Mouse (Mus musculus): ENCODE measurements around the gene Ephx1. TPM values are rescaled to one million over a fixed set of nuclear protein-coding genes. Genes with fewer than 3 reads are reported as not detected.
A peak's percentile ranks its signal among the peaks of the same experiment; 100 is the strongest.

Gene Ephx1
- polyA plus RNA-seq, 1 experiment from 2014 or later = 30.0 TPM

DNA sequence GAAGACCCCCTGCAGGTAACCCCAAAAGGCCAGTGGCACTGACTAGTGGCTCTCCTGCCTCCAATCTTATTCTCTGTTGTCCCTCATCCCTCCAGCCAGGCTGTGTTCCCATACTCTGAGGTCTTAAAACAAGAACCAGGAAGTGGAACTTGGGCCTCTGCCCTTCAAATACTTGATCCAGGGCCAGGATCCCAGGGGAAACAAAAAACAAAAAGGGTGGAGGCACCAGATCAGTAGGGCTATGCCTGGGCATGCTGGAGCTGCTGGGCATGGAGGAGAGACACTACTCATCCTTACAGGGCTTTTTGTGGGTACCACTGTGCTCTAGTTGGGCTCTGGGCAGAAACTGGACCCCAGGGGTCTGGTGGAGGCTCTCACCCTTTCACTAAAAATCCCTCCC lies 5.1 kb downstream of the Ephx1 start:
- no peaks in the 10 kb centered on the region for H3K27me3 ChIP-seq (ENCODE audit: control insufficient read depth, insufficient read depth, low read length)
- peak; percentile 22 for ATAC-seq (ENCODE audit: low FRiP score, low TSS enrichment)
- peaks cover 13% of the 10 kb centered on the region for H3K4me1 ChIP-seq (replicated peaks; ENCODE audit: control insufficient read depth, insufficient read depth)
- TF ChIP-seq CTCF (IDR thresholded peaks at IDR 0.05; ENCODE audit: low read depth) (no peak), EP300 (optimal IDR thresholded peaks at IDR 0.05) (no peak)
- H3K4me2 ChIP-seq (replicated peaks; ENCODE audit: low read depth) = peak overlapping the region; percentile 92
- H3K4me3 ChIP-seq (ENCODE audit: low read depth, low read length) = no peak overlapping the region
- peak overlapping the region; percentile 82 for H3K27ac ChIP-seq (replicated peaks)
- no peak overlapping the region for H3K9ac ChIP-seq (ENCODE audit: low read length)
- H3K36me3 ChIP-seq (ENCODE audit: control insufficient read depth, insufficient read depth, low read length) = no peaks in the 10 kb centered on the region
- no peaks in the 10 kb centered on the region for H3K9me3 ChIP-seq (ENCODE audit: control insufficient read depth, low read length)
- peak; percentile 56 for DNase-seq (ENCODE audit: low spot score)

DNA sequence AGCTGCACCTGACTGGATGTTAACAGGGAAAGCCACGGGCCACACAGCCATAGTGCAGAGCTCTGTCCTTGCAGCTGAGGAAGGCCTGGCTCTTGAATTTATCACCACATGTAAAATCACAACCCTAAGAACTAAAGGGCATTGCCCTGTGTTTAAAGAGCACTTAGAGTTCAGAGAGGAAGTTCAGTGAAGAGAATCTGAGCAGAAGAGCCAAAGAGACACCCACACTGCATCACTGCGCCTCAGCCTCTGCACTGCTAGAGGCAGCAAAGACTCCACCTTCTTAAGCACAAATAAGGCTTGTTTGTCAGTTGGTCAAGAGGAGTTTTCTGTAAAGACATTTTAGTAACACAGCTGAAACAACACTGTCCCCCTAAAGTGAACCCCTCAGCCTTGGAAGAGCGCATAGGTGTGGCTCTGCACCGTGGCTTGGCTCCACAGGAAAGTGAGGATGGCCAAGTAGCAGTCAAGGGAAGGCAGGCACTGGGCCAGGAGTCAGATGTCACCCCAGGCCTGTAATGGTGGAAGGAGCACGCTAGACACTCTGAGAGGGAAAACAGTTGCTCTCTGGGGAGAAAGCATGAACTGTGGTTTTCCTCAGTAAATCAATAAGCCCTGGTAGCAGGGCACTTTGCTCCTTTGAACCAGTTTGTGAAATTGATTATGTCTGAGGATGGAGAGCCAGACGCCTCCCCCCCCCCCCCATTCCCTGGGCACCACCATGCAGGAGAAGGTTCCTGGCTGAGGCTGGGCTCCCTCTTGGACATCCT lies 5.8 kb downstream of the Ephx1 start:
- no peaks in the 10 kb centered on the region for H3K9me3 ChIP-seq (ENCODE audit: control insufficient read depth, low read length)
- peak overlapping the region; percentile 36; the same call in 1 of the 2 replicates for H3K27ac ChIP-seq (replicated peaks)
- DNase-seq (ENCODE audit: low spot score) = peak; percentile 14
- no peak for ATAC-seq (ENCODE audit: low FRiP score, low TSS enrichment)
- H3K4me1 ChIP-seq (replicated peaks; ENCODE audit: control insufficient read depth, insufficient read depth) = peaks cover 13% of the 10 kb centered on the region
- TF ChIP-seq EP300 (optimal IDR thresholded peaks at IDR 0.05) (no peak), CTCF (IDR thresholded peaks at IDR 0.05; ENCODE audit: low read depth) (no peak)
- H3K27me3 ChIP-seq (ENCODE audit: control insufficient read depth, insufficient read depth, low read length) = no peaks in the 10 kb centered on the region
- H3K4me2 ChIP-seq (replicated peaks; ENCODE audit: low read depth) = peak overlapping the region; percentile 92
- no peak overlapping the region for H3K9ac ChIP-seq (ENCODE audit: low read length)
- WGBS = 67% methylated on average over 6 of the region's 6 CpGs
- no peaks in the 10 kb centered on the region for H3K36me3 ChIP-seq (ENCODE audit: control insufficient read depth, insufficient read depth, low read length)
- no peak overlapping the region for H3K4me3 ChIP-seq (ENCODE audit: low read depth, low read length)

DNA sequence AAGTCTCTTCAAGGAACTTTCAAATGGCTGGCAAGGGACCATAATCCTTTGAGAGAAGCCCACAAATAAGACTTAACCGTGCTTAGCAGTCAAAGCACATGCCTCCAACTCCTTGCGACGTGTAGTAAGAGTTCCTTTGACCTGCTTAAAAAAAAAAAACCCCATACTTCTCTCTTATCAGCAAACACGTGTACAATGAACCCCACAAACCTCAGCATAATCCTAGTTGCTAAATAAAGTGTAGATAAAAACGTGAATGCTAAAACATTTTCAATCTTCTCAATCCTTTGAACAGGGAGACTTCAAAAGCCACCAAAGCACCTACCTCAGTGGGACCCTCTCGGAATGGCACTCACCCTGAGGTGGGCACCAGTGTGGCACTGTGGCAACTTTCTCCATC lies 7.3 kb downstream of the Ephx1 start:
- TF ChIP-seq EP300 (optimal IDR thresholded peaks at IDR 0.05) (no peak), CTCF (IDR thresholded peaks at IDR 0.05; ENCODE audit: low read depth) (no peak)
- no peak overlapping the region for H3K4me3 ChIP-seq (ENCODE audit: low read depth, low read length)
- 58% methylated on average over 6 of the region's 6 CpGs for WGBS
- no peak overlapping the region for H3K9ac ChIP-seq (ENCODE audit: low read length)
- H3K27ac ChIP-seq (replicated peaks) = no peak overlapping the region
- peaks cover 13% of the 10 kb centered on the region for H3K4me1 ChIP-seq (replicated peaks; ENCODE audit: control insufficient read depth, insufficient read depth)
- ATAC-seq (ENCODE audit: low FRiP score, low TSS enrichment) = no peak
- H3K36me3 ChIP-seq (ENCODE audit: control insufficient read depth, insufficient read depth, low read length) = no peaks in the 10 kb centered on the region
- H3K9me3 ChIP-seq (ENCODE audit: control insufficient read depth, low read length) = no peaks in the 10 kb centered on the region
- DNase-seq (ENCODE audit: low spot score) = peak; percentile 11
- H3K27me3 ChIP-seq (ENCODE audit: control insufficient read depth, insufficient read depth, low read length) = no peaks in the 10 kb centered on the region
- H3K4me2 ChIP-seq (replicated peaks; ENCODE audit: low read depth) = no peak overlapping the region

DNA sequence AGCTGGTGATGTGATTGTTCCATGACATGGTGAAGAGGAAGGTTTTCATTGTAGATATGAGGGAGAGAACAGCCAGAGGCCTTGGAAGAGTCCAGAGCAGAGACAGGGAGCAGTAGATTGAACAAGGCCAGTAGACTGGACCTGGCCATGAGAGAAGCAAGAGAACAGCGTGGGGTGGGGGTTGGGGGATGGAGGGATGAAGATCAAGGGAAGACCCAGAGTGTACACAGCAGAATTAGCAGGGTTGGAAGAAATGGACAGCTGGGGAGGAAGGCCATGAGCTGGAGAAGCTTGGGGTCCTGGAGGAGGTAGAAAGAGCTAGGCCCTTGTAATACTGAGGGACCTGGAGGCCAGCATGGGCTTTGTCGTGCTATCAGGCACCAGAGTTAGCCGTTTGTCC lies 8.3 kb downstream of the Ephx1 start:
- H3K36me3 ChIP-seq (ENCODE audit: control insufficient read depth, insufficient read depth, low read length) = no peaks in the 10 kb centered on the region

DNA sequence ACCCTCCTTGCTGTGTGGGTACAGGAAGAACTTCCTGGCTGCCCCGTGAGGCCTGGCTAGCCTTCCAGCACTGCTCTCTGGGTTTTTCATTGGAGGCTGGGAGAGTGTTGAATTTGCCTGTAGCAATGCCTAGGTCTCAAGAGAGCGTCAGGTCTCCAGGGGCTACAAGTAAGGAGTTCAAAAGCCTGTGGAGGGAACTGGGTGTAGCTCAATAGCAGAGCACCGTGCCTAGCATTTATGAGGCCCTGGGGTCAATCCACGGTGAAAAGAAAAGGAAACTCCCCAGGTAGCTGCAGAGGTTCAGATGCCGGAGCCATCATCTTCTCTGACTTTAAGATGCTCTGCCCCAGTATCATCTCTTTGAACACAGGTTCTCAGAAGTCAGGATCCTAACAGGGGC lies 9.1 kb downstream of the Ephx1 start:
- WGBS = 68% methylated on average over 5 of the region's 5 CpGs
- Histone ChIP-seq H3K27ac (replicated peaks) (no peak overlapping the region), H3K9me3 (ENCODE audit: control insufficient read depth, low read length) (no peaks in the 10 kb centered on the region), H3K27me3 (ENCODE audit: control insufficient read depth, insufficient read depth, low read length) (no peaks in the 10 kb centered on the region), H3K4me1 (replicated peaks; ENCODE audit: control insufficient read depth, insufficient read depth) (peaks cover 13% of the 10 kb centered on the region), H3K36me3 (ENCODE audit: control insufficient read depth, insufficient read depth, low read length) (no peaks in the 10 kb centered on the region), H3K9ac (ENCODE audit: low read length) (no peak overlapping the region), H3K4me3 (ENCODE audit: low read depth, low read length) (no peak overlapping the region), H3K4me2 (replicated peaks; ENCODE audit: low read depth) (no peak overlapping the region)
- no peak for ATAC-seq (ENCODE audit: low FRiP score, low TSS enrichment)
- DNase-seq (ENCODE audit: low spot score) = peak; percentile 3
- no peak for TF ChIP-seq EP300 (optimal IDR thresholded peaks at IDR 0.05)
- TF ChIP-seq CTCF (IDR thresholded peaks at IDR 0.05; ENCODE audit: low read depth) = no peak

More for the DNA sequence above, 8.3 kb downstream of the Ephx1 start:
- ATAC-seq (ENCODE audit: low FRiP score, low TSS enrichment) = no peak
- Histone ChIP-seq H3K4me2 (replicated peaks; ENCODE audit: low read depth) (no peak overlapping the region), H3K4me3 (ENCODE audit: low read depth, low read length) (no peak overlapping the region), H3K9me3 (ENCODE audit: control insufficient read depth, low read length) (no peaks in the 10 kb centered on the region), H3K27me3 (ENCODE audit: control insufficient read depth, insufficient read depth, low read length) (no peaks in the 10 kb centered on the region), H3K9ac (ENCODE audit: low read length) (no peak overlapping the region), H3K4me1 (replicated peaks; ENCODE audit: control insufficient read depth, insufficient read depth) (peaks cover 13% of the 10 kb centered on the region), H3K27ac (replicated peaks) (no peak overlapping the region)
- WGBS = 82% methylated on average over 3 of the region's 3 CpGs
- TF ChIP-seq EP300 (optimal IDR thresholded peaks at IDR 0.05) (no peak), CTCF (IDR thresholded peaks at IDR 0.05; ENCODE audit: low read depth) (no peak)
- peak; percentile 10 for DNase-seq (ENCODE audit: low spot score)

DNA sequence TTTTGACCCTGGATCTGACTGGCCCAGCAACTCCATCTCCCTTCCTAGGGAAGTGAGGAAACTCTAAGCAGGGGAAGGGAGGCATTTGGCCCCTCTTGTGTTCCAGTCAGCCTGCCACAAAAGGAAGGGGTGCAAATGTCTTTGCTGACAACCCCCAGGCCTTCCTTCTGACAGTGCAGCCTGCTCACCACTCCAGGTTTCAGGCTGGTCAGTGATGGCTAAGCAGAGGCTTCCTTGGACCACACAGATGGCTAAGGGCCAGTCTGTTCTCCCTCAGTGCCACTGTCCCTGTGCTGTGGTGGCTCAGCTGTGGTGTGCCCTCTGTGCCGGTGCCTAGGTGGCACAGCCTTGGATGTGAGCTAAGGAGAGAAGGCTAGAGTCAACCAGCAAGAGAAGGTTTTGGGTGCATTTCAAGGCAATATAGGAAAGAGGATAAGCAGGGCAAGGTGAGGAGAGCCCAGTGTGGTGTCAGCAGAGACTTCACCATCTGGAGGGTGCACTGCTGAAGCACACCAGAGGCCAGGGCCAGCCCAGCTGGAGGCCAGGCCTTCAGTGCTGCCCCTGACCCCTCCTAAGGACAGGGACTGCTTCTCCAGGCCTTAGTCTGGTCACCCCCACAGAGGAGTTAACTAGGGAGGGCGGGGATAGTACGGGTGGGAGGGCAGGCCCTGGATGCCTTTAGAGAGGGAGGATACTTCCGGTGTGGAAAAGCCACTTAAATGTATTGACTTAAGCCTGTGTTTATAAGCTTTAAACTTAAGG lies 10.4 kb downstream of the Ephx1 start:
- Histone ChIP-seq H3K4me2 (replicated peaks; ENCODE audit: low read depth) (no peak overlapping the region), H3K27me3 (ENCODE audit: control insufficient read depth, insufficient read depth, low read length) (no peaks in the 10 kb centered on the region), H3K36me3 (ENCODE audit: control insufficient read depth, insufficient read depth, low read length) (no peaks in the 10 kb centered on the region), H3K27ac (replicated peaks) (0 out of 2 replicates have a peak overlapping the region, but pooled peaks have one; percentile 30), H3K9ac (ENCODE audit: low read length) (no peak overlapping the region), H3K9me3 (ENCODE audit: control insufficient read depth, low read length) (no peaks in the 10 kb centered on the region), H3K4me1 (replicated peaks; ENCODE audit: control insufficient read depth, insufficient read depth) (peaks cover 6% of the 10 kb centered on the region), H3K4me3 (ENCODE audit: low read depth, low read length) (no peak overlapping the region)
- no peak for TF ChIP-seq EP300 (optimal IDR thresholded peaks at IDR 0.05)
- no peak for TF ChIP-seq CTCF (IDR thresholded peaks at IDR 0.05; ENCODE audit: low read depth)
- 45% methylated on average over 4 of the region's 4 CpGs for WGBS
- ATAC-seq (ENCODE audit: low FRiP score, low TSS enrichment) (0 out of 2 replicates have a peak, but pooled peaks have one; percentile 22), DNase-seq (ENCODE audit: low spot score) (peak; percentile 14)
